Mouse (Mus musculus): ENCODE data around the gene Tbc1d9. TPM values are rescaled to one million over a fixed set of nuclear protein-coding genes. Genes with fewer than 3 reads are reported as not detected.

The Tbc1d9 gene
- polyA plus RNA-seq, 2 experiments: 1.3 to 5.2 TPM

DNA sequence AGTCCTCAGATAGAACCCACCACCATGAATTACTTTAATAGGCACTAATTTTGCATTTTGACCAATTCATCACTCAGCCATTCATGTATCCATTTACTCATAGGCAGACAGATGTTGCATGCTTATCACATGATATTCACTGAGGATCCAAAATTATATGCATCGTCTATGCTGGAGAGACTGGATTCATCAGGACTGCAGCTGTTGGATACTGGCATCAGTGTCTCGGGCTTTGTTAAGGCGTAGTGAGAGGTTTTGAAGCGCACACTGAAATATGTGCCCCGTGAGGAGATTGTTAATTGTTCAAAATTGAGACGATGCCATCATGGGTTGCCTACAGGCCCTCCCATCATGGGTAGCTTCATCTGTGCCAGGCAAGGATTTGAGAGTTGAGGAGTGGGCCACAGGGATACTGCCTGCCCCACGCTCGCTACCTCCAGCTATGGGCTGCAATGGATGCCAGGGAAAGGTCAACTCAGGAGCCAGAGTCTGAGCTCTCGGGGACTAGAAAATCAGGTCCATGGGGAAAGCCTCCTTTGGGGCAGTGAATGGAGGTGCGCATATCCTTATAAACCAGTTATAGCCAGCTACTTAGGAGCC is 22.3 kb downstream of the Tbc1d9 start:
- no peak overlapping the region for H3K9ac ChIP-seq (ENCODE audit: low read depth, low read length, severe bottlenecking)
- H3K27ac ChIP-seq (replicated peaks; ENCODE audit: low read depth, low read length): no peak overlapping the region
- no peaks in the 10 kb centered on the region for H3K36me3 ChIP-seq (ENCODE audit: control insufficient read depth, insufficient read depth, low read length)
- H3K4me2 ChIP-seq (replicated peaks; ENCODE audit: low read depth, low read length, severe bottlenecking): no peak overlapping the region
- ATAC-seq (ENCODE audit: low FRiP score, low read depth) (0 out of 2 replicates have a peak, but pooled peaks have one; percentile 26), DNase-seq (ENCODE audit: low spot score) (no peak)
- TF ChIP-seq POLR2A (IDR thresholded peaks at IDR 0.05; ENCODE audit: borderline replicate concordance, extremely low read depth, insufficient read depth, insufficient read length): no peak
- no peaks in the 10 kb centered on the region for H3K9me3 ChIP-seq (ENCODE audit: control insufficient read depth, low read length)
- H3K4me3 ChIP-seq (replicated peaks; ENCODE audit: low read length): no peak overlapping the region
- 88% methylated on average over 10 of the region's 10 CpGs for WGBS
- H3K27me3 ChIP-seq (ENCODE audit: control insufficient read depth, insufficient read depth, low read length): no peaks in the 10 kb centered on the region
- H3K4me1 ChIP-seq (ENCODE audit: control insufficient read depth, insufficient read depth, low read length): peaks cover 6% of the 10 kb centered on the region

GRCm38 (mm10) chr8:83189538-83190095 is 24.5 kb downstream of the Tbc1d9 start:
- H3K4me1 ChIP-seq (ENCODE audit: control insufficient read depth, insufficient read depth, low read length): peaks cover 6% of the 10 kb centered on the region
- TF ChIP-seq POLR2A (IDR thresholded peaks at IDR 0.05; ENCODE audit: borderline replicate concordance, extremely low read depth, insufficient read depth, insufficient read length): no peak
- WGBS: 82% methylated on average over 4 of the region's 4 CpGs
- H3K9me3 ChIP-seq (ENCODE audit: control insufficient read depth, low read length): no peaks in the 10 kb centered on the region
- H3K27me3 ChIP-seq (ENCODE audit: control insufficient read depth, insufficient read depth, low read length): no peaks in the 10 kb centered on the region
- H3K9ac ChIP-seq (ENCODE audit: low read depth, low read length, severe bottlenecking): no peak overlapping the region
- no peak overlapping the region for H3K4me2 ChIP-seq (replicated peaks; ENCODE audit: low read depth, low read length, severe bottlenecking)
- H3K36me3 ChIP-seq (ENCODE audit: control insufficient read depth, insufficient read depth, low read length): no peaks in the 10 kb centered on the region
- H3K27ac ChIP-seq (replicated peaks; ENCODE audit: low read depth, low read length): no peak overlapping the region
- no peak overlapping the region for H3K4me3 ChIP-seq (replicated peaks; ENCODE audit: low read length)
- DNase-seq (ENCODE audit: low spot score): no peak
- no peak for ATAC-seq (ENCODE audit: low FRiP score, low read depth)

DNA sequence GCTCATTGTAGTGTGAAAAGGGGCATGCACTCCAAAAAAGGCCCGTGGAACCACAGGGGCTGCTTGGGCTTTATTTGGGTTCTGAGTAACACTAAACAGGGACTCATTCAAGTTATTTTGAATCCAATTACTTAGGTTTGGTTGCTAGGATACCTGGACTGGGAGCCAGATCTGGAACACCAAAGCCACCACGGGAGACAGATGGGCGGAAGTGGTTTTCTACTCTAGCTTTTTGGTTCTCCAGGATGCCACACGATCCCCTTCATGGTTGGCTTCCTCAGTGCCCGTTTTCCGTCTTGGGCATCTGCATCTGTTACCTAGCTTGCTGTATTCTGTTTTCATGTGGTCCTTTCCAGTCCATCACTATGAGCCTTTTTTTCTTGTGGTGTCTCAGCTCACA is 30.9 kb downstream of the Tbc1d9 start:
- no peak overlapping the region for H3K4me2 ChIP-seq (replicated peaks; ENCODE audit: low read depth, low read length, severe bottlenecking)
- no peaks in the 10 kb centered on the region for H3K36me3 ChIP-seq (ENCODE audit: control insufficient read depth, insufficient read depth, low read length)
- H3K27ac ChIP-seq (replicated peaks; ENCODE audit: low read depth, low read length): no peak overlapping the region
- TF ChIP-seq POLR2A (IDR thresholded peaks at IDR 0.05; ENCODE audit: borderline replicate concordance, extremely low read depth, insufficient read depth, insufficient read length): no peak
- H3K27me3 ChIP-seq (ENCODE audit: control insufficient read depth, insufficient read depth, low read length): no peaks in the 10 kb centered on the region
- no peaks in the 10 kb centered on the region for H3K9me3 ChIP-seq (ENCODE audit: control insufficient read depth, low read length)
- H3K4me1 ChIP-seq (ENCODE audit: control insufficient read depth, insufficient read depth, low read length): peaks cover 10% of the 10 kb centered on the region
- no peak overlapping the region for H3K4me3 ChIP-seq (replicated peaks; ENCODE audit: low read length)
- 75% methylated on average over 6 of the region's 6 CpGs for WGBS
- ATAC-seq (ENCODE audit: low FRiP score, low read depth) (no peak), DNase-seq (ENCODE audit: low spot score) (no peak)
- no peak overlapping the region for H3K9ac ChIP-seq (ENCODE audit: low read depth, low read length, severe bottlenecking)

GRCm38 (mm10) chr8:83199715-83200114 is 34.6 kb downstream of the Tbc1d9 start:
- Histone ChIP-seq H3K4me2 (replicated peaks; ENCODE audit: low read depth, low read length, severe bottlenecking) (no peak overlapping the region), H3K9me3 (ENCODE audit: control insufficient read depth, low read length) (no peaks in the 10 kb centered on the region), H3K9ac (ENCODE audit: low read depth, low read length, severe bottlenecking) (no peak overlapping the region), H3K27me3 (ENCODE audit: control insufficient read depth, insufficient read depth, low read length) (no peaks in the 10 kb centered on the region), H3K36me3 (ENCODE audit: control insufficient read depth, insufficient read depth, low read length) (no peaks in the 10 kb centered on the region), H3K4me1 (ENCODE audit: control insufficient read depth, insufficient read depth, low read length) (peaks cover 10% of the 10 kb centered on the region), H3K27ac (replicated peaks; ENCODE audit: low read depth, low read length) (no peak overlapping the region), H3K4me3 (replicated peaks; ENCODE audit: low read length) (no peak overlapping the region)
- 46% methylated on average over 8 of the region's 8 CpGs for WGBS
- DNase-seq (ENCODE audit: low spot score) (no peak), ATAC-seq (ENCODE audit: low FRiP score, low read depth) (no peak)
- no peak for TF ChIP-seq POLR2A (IDR thresholded peaks at IDR 0.05; ENCODE audit: borderline replicate concordance, extremely low read depth, insufficient read depth, insufficient read length)

DNA sequence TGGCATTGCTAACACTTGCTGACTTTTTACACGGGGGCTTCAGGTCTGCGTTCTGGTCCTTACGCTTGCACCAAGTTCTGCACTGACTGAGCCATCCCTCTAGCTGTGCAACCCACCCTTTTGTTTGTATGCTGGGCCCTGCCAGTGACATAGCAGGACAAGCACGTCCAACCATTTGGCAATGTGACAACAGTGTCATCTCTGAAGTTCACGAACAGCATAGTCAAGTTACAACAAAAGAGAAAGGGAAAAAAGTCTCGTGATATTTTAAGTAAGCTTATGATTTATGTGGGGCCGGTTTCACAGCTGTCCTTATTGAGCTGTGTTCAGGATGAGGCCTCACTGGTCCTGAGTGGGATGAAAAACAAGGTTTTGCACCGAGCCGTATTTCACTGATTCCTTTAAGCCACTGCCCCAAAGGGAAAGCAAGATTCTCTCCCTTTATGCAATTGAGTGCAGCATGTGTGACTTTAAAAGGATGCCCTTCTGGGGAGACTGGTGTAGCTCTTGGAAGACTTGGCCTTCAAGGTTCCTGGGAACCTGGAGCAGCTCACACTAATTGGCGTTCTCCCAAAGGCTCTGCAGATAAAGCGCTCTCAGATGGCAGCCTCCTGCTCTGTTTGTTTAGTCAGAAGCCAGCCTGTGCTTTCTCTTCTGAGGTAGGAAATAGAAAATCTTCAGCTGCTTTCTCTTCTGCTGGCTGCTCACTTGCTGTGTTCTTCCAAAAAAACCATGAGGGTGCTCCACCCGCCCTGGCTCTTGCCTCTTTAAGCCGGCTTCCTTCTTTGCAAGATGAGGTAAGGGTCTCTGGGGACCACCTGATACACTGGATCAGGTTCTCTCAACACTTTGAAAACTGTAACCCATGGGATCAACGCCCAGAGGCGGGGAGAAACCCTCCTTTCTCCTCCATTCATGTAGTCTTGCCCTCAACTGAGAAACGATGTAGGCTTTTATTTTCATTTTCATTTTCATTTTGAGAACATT is 35.3 kb downstream of the Tbc1d9 start:
- Histone ChIP-seq H3K9me3 (ENCODE audit: control insufficient read depth, low read length) (no peaks in the 10 kb centered on the region), H3K27ac (replicated peaks; ENCODE audit: low read depth, low read length) (no peak overlapping the region), H3K4me2 (replicated peaks; ENCODE audit: low read depth, low read length, severe bottlenecking) (no peak overlapping the region), H3K9ac (ENCODE audit: low read depth, low read length, severe bottlenecking) (no peak overlapping the region), H3K4me3 (replicated peaks; ENCODE audit: low read length) (no peak overlapping the region), H3K36me3 (ENCODE audit: control insufficient read depth, insufficient read depth, low read length) (no peaks in the 10 kb centered on the region), H3K27me3 (ENCODE audit: control insufficient read depth, insufficient read depth, low read length) (no peaks in the 10 kb centered on the region), H3K4me1 (ENCODE audit: control insufficient read depth, insufficient read depth, low read length) (peaks cover 10% of the 10 kb centered on the region)
- DNase-seq (ENCODE audit: low spot score) (peak; percentile 38), ATAC-seq (ENCODE audit: low FRiP score, low read depth) (no peak)
- 65% methylated on average over 16 of the region's 16 CpGs for WGBS
- no peak for TF ChIP-seq POLR2A (IDR thresholded peaks at IDR 0.05; ENCODE audit: borderline replicate concordance, extremely low read depth, insufficient read depth, insufficient read length)
